Mouse (Mus musculus) lung, postnatal 0 days (tissue): ENCODE results near the gene Gnb4.

Experiments
- CTCF ChIP-seq: IDR thresholded peaks from 2 replicates; pipeline ENCODE4 v1.5.1; 2016; ENCODE audit warnings: antibody characterized with exemption, mild to moderate bottlenecking
- EP300 ChIP-seq: IDR thresholded peaks from 2 replicates; pipeline ENCODE4 v1.6.1; 2016; ENCODE audit warnings: antibody characterized with exemption, mild to moderate bottlenecking, control low read depth

GRCm38 (mm10) chr3:32660831-32661555 lies 44.6 kb upstream of the Gnb4 start:
- TF ChIP-seq CTCF (no peak), EP300 (no peak)
